8 mouse cellular contexts compared by ENCODE assay signal in genomic region chr5:48125770-48126423, GRCm38 (mm10).
DNase-seq lines count a peak whose midpoint lies in the region; ATAC-seq and TF ChIP-seq lines count a peak whose summit lies in the region.

No protein-coding gene starts in this region.

- H3K9me3 ChIP-seq in hindbrain, embryonic 16.5 days (ENCODE audit: control insufficient read depth, low read length) = no peaks in the 10 kb centered on the region
- H3K9me3 ChIP-seq in hindbrain, embryonic 12.5 days (replicated peaks) = no peaks in the 10 kb centered on the region

- peak; percentile 12 for DNase-seq in MEL-GATA-1-ER (ENCODE audit: extremely low read depth, low read depth)
- DNase-seq in cerebellum, postnatal 14 days = peak; percentile 37 to 45
- DNase-seq in lung, adult 2 months = no peak
- DNase-seq in telencephalon, adult 2 months (ENCODE audit: low read depth, low spot score) = peak; percentile 24
- no peak for DNase-seq in right cerebral cortex, postnatal 14 days
- no peak for DNase-seq in adrenal gland, adult 8-10 months

- H3K36me3 ChIP-seq in hindbrain, embryonic 16.5 days (ENCODE audit: control insufficient read depth, insufficient read depth, low read length) = no peaks in the 10 kb centered on the region
- H3K36me3 ChIP-seq in hindbrain, embryonic 12.5 days = no peaks in the 10 kb centered on the region

- ATAC-seq in hindbrain, embryonic 16.5 days = peak; percentile 65
- ATAC-seq in hindbrain, embryonic 12.5 days (ENCODE audit: low FRiP score) = no peak

- TF ChIP-seq CTCF in lung, adult 2 months (IDR thresholded peaks at IDR 0.05; ENCODE audit: insufficient read depth, low read length) = peak; percentile 10; the same call in 1 of the 2 replicates

- 74% methylated on average over 3 of the region's 3 CpGs for WGBS in hindbrain, embryonic 16.5 days
- 74% methylated on average over 3 of the region's 3 CpGs for WGBS in hindbrain, embryonic 12.5 days
- 60% methylated on average over 3 of the region's 3 CpGs for WGBS in lung, adult 2 months

- H3K27ac ChIP-seq in hindbrain, embryonic 16.5 days (ENCODE audit: low read depth, low read length) = no peak overlapping the region
- no peak overlapping the region for H3K27ac ChIP-seq in hindbrain, embryonic 12.5 days

- no peaks in the 10 kb centered on the region for H3K4me1 ChIP-seq in hindbrain, embryonic 16.5 days (ENCODE audit: control insufficient read depth, insufficient read depth, low read depth, low read length)
- no peaks in the 10 kb centered on the region for H3K4me1 ChIP-seq in hindbrain, embryonic 12.5 days
- no peaks in the 10 kb centered on the region for H3K4me1 ChIP-seq in lung, adult 2 months (ENCODE audit: control insufficient read depth, insufficient read depth, low read length)

- no peak overlapping the region for H3K9ac ChIP-seq in hindbrain, embryonic 16.5 days (ENCODE audit: low read depth, low read length)
- H3K9ac ChIP-seq in hindbrain, embryonic 12.5 days = no peak overlapping the region

- no peak overlapping the region for H3K4me3 ChIP-seq in hindbrain, embryonic 16.5 days (ENCODE audit: low read length)
- H3K4me3 ChIP-seq in hindbrain, embryonic 12.5 days = no peak overlapping the region
- no peak overlapping the region for H3K4me3 ChIP-seq in lung, adult 2 months (replicated peaks; ENCODE audit: extremely low read depth, low read depth, low read length)

- no peak overlapping the region for H3K4me2 ChIP-seq in hindbrain, embryonic 16.5 days (ENCODE audit: low read length)
- no peak overlapping the region for H3K4me2 ChIP-seq in hindbrain, embryonic 12.5 days (replicated peaks)

- H3K27me3 ChIP-seq in hindbrain, embryonic 16.5 days (replicated peaks; ENCODE audit: control insufficient read depth, insufficient read depth, low read length) = no peaks in the 10 kb centered on the region
- no peaks in the 10 kb centered on the region for H3K27me3 ChIP-seq in hindbrain, embryonic 12.5 days

- no peak for TF ChIP-seq POLR2A in lung, adult 2 months (IDR thresholded peaks at IDR 0.05; ENCODE audit: borderline replicate concordance, extremely low read depth, low read depth, low read length)

Comparison
In these comparisons a context has a peak if more than half of its experiments do, and no peak if none do; other contexts are left out.
1. DNase-seq: peak in MEL-GATA-1-ER (single experiment), cerebellum, postnatal 14 days (2 of 2) and telencephalon, adult 2 months (single experiment); none in lung, adult 2 months (single experiment), right cerebral cortex, postnatal 14 days (single experiment) and adrenal gland, adult 8-10 months (single experiment).